Mouse (Mus musculus): Measurements from ENCODE around the gene Rapgef2. TPM values are rescaled to one million over a fixed set of nuclear protein-coding genes. Genes with fewer than 3 reads are reported as not detected.

Rapgef2 gene
- polyA plus RNA-seq, 1 experiment from 2014 or later = 8.9 TPM

DNA sequence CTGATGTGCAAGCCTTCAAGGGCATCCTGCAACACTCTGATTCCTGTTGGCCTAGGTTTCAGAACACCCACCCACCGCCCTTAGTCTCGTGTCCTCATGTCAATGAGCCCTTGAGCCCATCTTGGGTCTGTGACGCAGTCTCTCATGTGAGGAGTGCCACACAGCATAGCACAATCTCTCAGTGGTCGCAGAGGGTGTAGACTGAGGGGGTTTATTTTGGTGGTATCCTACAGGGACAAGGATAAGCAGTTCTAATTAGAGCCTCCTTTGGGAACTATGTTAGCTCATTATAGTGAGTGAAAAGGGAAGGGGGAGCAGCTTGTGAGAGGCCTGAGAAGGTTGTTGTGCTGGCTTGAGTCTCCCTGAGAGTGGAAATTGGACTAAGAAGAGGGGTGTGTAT, 263.6 kb downstream of the Rapgef2 start:
- no peak for ATAC-seq
- H3K4me3 ChIP-seq (replicated peaks) = no peak overlapping the region
- H3K27ac ChIP-seq = no peak overlapping the region
- no peak overlapping the region for H3K4me2 ChIP-seq (replicated peaks)
- 71% methylated on average over 4 of the region's 4 CpGs for WGBS
- no peaks in the 10 kb centered on the region for H3K9me3 ChIP-seq
- H3K9ac ChIP-seq (replicated peaks) = no peak overlapping the region
- H3K4me1 ChIP-seq (replicated peaks) = peaks cover 11% of the 10 kb centered on the region
- no peaks in the 10 kb centered on the region for H3K27me3 ChIP-seq
- no peaks in the 10 kb centered on the region for H3K36me3 ChIP-seq

DNA sequence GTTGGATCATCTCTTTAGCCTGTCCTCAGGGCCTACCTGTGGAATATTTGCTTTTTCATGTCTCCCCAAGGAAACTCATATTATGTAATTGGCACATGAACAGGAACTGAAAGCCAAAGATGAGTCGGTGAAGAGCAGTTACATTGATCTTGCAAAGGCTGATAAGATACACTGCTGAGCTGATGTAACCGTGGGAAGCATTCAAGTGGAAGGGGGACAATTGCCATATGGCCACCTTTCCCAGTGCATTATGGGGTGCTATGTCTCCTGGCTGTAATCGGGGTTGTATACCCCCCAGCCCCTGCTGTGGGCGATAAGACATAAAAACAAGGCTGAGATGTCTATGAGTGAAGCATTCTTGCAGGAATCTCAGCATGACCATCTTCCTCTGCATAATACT, 268.9 kb downstream of the Rapgef2 start:
- WGBS = 87% methylated on average over 4 of the region's 4 CpGs
- ATAC-seq = no peak
- H3K9me3 ChIP-seq = no peaks in the 10 kb centered on the region

DNA sequence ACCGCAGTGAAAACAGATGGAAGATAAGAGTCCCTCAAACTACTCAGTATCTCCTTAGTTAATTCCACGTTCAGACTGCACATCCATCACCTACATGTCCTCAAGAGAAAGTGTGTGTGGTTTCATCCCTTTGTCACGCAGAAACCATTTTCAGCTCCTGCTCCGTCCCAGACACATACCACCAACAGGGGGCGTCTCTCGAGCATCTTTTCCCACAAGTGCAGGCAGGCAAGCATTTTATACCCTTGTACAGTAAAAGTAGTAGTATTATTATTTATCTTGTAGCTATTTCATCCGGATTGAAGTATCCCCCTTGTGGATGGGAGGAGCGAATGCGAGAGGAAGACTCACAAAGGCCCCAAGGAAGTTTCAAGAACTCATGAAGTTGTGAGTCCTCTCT, 269.5 kb downstream of the Rapgef2 start:
- 84% methylated on average over 9 of the region's 9 CpGs for WGBS
- Histone ChIP-seq H3K9ac (replicated peaks) (no peak overlapping the region), H3K4me1 (replicated peaks) (no peaks in the 10 kb centered on the region), H3K4me3 (replicated peaks) (no peak overlapping the region), H3K27ac (no peak overlapping the region), H3K4me2 (replicated peaks) (no peak overlapping the region), H3K36me3 (no peaks in the 10 kb centered on the region), H3K27me3 (no peaks in the 10 kb centered on the region), H3K9me3 (no peaks in the 10 kb centered on the region)
- no peak for ATAC-seq

More for the DNA sequence above, 268.9 kb downstream of the Rapgef2 start:
- Histone ChIP-seq H3K4me2 (replicated peaks) (no peak overlapping the region), H3K36me3 (no peaks in the 10 kb centered on the region), H3K4me3 (replicated peaks) (no peak overlapping the region), H3K27ac (no peak overlapping the region), H3K27me3 (no peaks in the 10 kb centered on the region), H3K9ac (replicated peaks) (no peak overlapping the region), H3K4me1 (replicated peaks) (no peaks in the 10 kb centered on the region)

DNA sequence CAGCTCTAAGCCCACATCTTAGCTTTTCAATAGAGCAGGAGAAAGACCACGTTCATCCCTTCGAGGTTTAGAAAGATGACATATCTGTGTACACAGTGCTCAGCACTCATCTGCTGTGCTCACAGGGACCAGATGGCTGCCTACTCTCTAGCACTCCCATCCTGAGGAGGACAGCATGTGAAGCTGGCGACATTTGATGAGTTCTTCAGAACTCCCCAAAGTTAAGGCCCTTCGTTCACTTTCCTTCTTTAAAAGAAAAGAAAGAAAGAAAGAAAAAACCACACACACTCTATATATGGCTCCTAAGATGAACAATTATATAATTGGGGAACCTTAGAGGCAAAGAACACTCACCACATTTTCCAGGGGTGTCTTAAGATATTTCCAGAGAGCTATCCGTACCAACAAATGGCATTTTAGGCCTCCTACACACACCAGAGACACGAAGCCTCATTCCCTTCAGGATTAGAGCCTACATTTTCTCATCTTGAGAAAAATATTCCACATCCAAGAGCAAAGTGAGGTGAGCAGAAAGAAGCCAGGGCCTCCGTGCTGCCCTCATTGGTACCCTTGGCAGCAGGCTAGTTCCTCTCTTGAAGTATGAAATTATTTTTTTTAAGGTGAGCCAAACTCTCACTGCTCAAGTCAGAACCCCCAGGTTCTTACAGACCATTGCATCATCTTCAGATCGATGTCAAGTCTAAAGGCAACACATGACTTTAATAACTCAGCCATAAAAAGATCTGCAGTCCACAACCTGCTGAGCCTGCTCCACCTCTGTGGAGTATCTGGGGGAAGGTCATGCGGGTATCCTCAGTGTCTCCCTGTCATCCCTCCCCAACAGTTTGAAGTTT, 270.5 kb downstream of the Rapgef2 start:
- ATAC-seq = no peak
- H3K27ac ChIP-seq = no peak overlapping the region
- H3K4me2 ChIP-seq (replicated peaks) = no peak overlapping the region
- H3K27me3 ChIP-seq = no peaks in the 10 kb centered on the region
- H3K4me1 ChIP-seq (replicated peaks) = no peaks in the 10 kb centered on the region
- no peak overlapping the region for H3K4me3 ChIP-seq (replicated peaks)
- no peaks in the 10 kb centered on the region for H3K9me3 ChIP-seq
- H3K9ac ChIP-seq (replicated peaks) = no peak overlapping the region
- no peaks in the 10 kb centered on the region for H3K36me3 ChIP-seq
- 91% methylated on average over 9 of the region's 9 CpGs for WGBS

Other genes with a start within 250 kb of the Rapgef2 start
- gene Gm17359, start 50.1 kb upstream of the Rapgef2 start, polyA plus RNA-seq (2015; fragmentation: Nextera tagmentation; extraction: Ambion mirVana) = not detected in 2 replicates